9 mouse cellular contexts compared by ENCODE assay signal in genomic region chr12:111430049-111430867, GRCm38 (mm10). TPM values are rescaled to one million over a fixed set of nuclear protein-coding genes. Genes with fewer than 3 reads are reported as not detected.
DNase-seq lines count a peak whose midpoint lies in the region; ATAC-seq and TF ChIP-seq lines count a peak whose summit lies in the region.
"Had no signal": no experiment of that assay in that cellular context is flagged by ENCODE, and none has a peak within 500 bp of the region (broad histone marks: within the 10 kb centered on the region; RNA-seq: fewer than 3 reads in every experiment).

No protein-coding gene starts in this region.

- no peaks in the 10 kb centered on the region for H3K9me3 ChIP-seq in hindbrain, postnatal 0 days (ENCODE audit: low read length)
- no peaks in the 10 kb centered on the region for H3K9me3 ChIP-seq in lung, embryonic 14.5 days (ENCODE audit: low read depth, low read length)
- H3K9me3 ChIP-seq in stomach, embryonic 16.5 days (replicated peaks; ENCODE audit: control insufficient read depth, low read length): no peaks in the 10 kb centered on the region

- 18% methylated on average over 27 of the region's 27 CpGs for WGBS in hindbrain, postnatal 0 days
- 10% methylated on average over 27 of the region's 27 CpGs for WGBS in lung, embryonic 14.5 days
- WGBS in stomach, embryonic 16.5 days: 20% methylated on average over 27 of the region's 27 CpGs

- peak overlapping the region; percentile 46 for H3K9ac ChIP-seq in hindbrain, postnatal 0 days (replicated peaks; ENCODE audit: low read length)
- H3K9ac ChIP-seq in lung, embryonic 14.5 days: peak overlapping the region; percentile 44; the same call in 1 of the 2 replicates
- H3K9ac ChIP-seq in stomach, embryonic 16.5 days (ENCODE audit: low read length): peak overlapping the region; percentile 67; the same call in 1 of the 2 replicates

- peak overlapping the region; percentile 63 for H3K4me2 ChIP-seq in hindbrain, postnatal 0 days (ENCODE audit: low read depth, low read length)
- peak overlapping the region; percentile 75 for H3K4me2 ChIP-seq in lung, embryonic 14.5 days
- H3K4me2 ChIP-seq in stomach, embryonic 16.5 days (ENCODE audit: low read depth, low read length): peak overlapping the region; percentile 74

- H3K27ac ChIP-seq in layer of hippocampus, adult 2 months: no peak overlapping the region
- H3K27ac ChIP-seq in embryonic fibroblast, embryonic 13.5 days (ENCODE audit: insufficient read depth, low read length): peak overlapping the region; percentile 98
- no peak overlapping the region for H3K27ac ChIP-seq in hindbrain, postnatal 0 days
- peak overlapping the region; percentile 77; the same call in 1 of the 2 replicates for H3K27ac ChIP-seq in lung, embryonic 14.5 days (ENCODE audit: low read depth)
- H3K27ac ChIP-seq in stomach, embryonic 16.5 days (ENCODE audit: low read length): peak overlapping the region; percentile 86; the same call in 1 of the 2 replicates

- TF ChIP-seq POLR2A in embryonic fibroblast, embryonic 13.5 days (IDR thresholded peaks at IDR 0.05; ENCODE audit: low read depth, low read length): peak; percentile 67

- DNase-seq in layer of hippocampus, adult 2 months (ENCODE audit: low spot score in 2 of 2): no peak
- no peak for DNase-seq in layer of hippocampus, postnatal 10 days (ENCODE audit: low spot score in 2 of 2)
- no peak for DNase-seq in hindbrain, postnatal 0 days (ENCODE audit: low spot score)
- no peak for DNase-seq in lung, embryonic 14.5 days
- DNase-seq in spleen, adult 18-20 months: no peak
- no peak for DNase-seq in layer of hippocampus, postnatal 25 days (ENCODE audit: extremely low spot score in 1 of 2, low spot score in 1 of 2)

- no peak for TF ChIP-seq CTCF in layer of hippocampus, adult 2 months (conservative IDR thresholded peaks at IDR 0.05)
- no peak for TF ChIP-seq CTCF in embryonic fibroblast, embryonic 13.5 days (IDR thresholded peaks at IDR 0.05; ENCODE audit: borderline replicate concordance, insufficient read depth, low read length)
- no peak for TF ChIP-seq CTCF in hindbrain, postnatal 0 days (IDR thresholded peaks at IDR 0.05; ENCODE audit: low read depth)
- no peak for TF ChIP-seq CTCF in lung, embryonic 14.5 days (IDR thresholded peaks at IDR 0.05; ENCODE audit: low read depth)

- peak overlapping the region; percentile 47 for H3K4me3 ChIP-seq in layer of hippocampus, adult 2 months
- 0 out of 2 replicates have a peak overlapping the region, but pooled peaks have one; percentile 0 for H3K4me3 ChIP-seq in embryonic fibroblast, embryonic 13.5 days (ENCODE audit: insufficient read depth, low read length)
- peak overlapping the region; percentile 27 for H3K4me3 ChIP-seq in hindbrain, postnatal 0 days (ENCODE audit: low read length)
- peak overlapping the region; percentile 37 for H3K4me3 ChIP-seq in lung, embryonic 14.5 days (ENCODE audit: low read depth, low read length)
- peak overlapping the region; percentile 43 for H3K4me3 ChIP-seq in stomach, embryonic 16.5 days (replicated peaks; ENCODE audit: low read length)

- peaks cover 13% of the 10 kb centered on the region for H3K4me1 ChIP-seq in embryonic fibroblast, embryonic 13.5 days (ENCODE audit: control insufficient read depth, insufficient read depth, low read length)
- H3K4me1 ChIP-seq in hindbrain, postnatal 0 days (ENCODE audit: insufficient read depth, low read length): peaks cover 22% of the 10 kb centered on the region
- peaks cover 11% of the 10 kb centered on the region; the same call in 1 of the 2 replicates for H3K4me1 ChIP-seq in lung, embryonic 14.5 days (ENCODE audit: insufficient read depth)
- H3K4me1 ChIP-seq in stomach, embryonic 16.5 days (ENCODE audit: control insufficient read depth, insufficient read depth, low read length): peaks cover 39% of the 10 kb centered on the region

- H3K36me3 ChIP-seq in hindbrain, postnatal 0 days (ENCODE audit: insufficient read depth, low read length): no peaks in the 10 kb centered on the region
- H3K36me3 ChIP-seq in lung, embryonic 14.5 days (ENCODE audit: insufficient read depth): no peaks in the 10 kb centered on the region
- no peaks in the 10 kb centered on the region for H3K36me3 ChIP-seq in stomach, embryonic 16.5 days (ENCODE audit: control insufficient read depth, insufficient read depth, low read length)

- ATAC-seq in hindbrain, postnatal 0 days: no peak
- peak; percentile 5; the same call in 1 of the 2 replicates for ATAC-seq in lung, embryonic 14.5 days (ENCODE audit: insufficient read depth)
- ATAC-seq in stomach, embryonic 16.5 days (ENCODE audit: insufficient read depth, low FRiP score): 0 out of 2 replicates have a peak, but pooled peaks have one; percentile 5

- peaks cover 15% of the 10 kb centered on the region for H3K27me3 ChIP-seq in hindbrain, postnatal 0 days (ENCODE audit: insufficient read depth, low read length)
- H3K27me3 ChIP-seq in lung, embryonic 14.5 days (ENCODE audit: insufficient read depth, low read length): peaks cover 41% of the 10 kb centered on the region
- peaks cover 27% of the 10 kb centered on the region for H3K27me3 ChIP-seq in stomach, embryonic 16.5 days (ENCODE audit: control insufficient read depth, insufficient read depth, low read length)

RNA-seq across cellular contexts. Expression of gene Tnfaip2, which starts 12.0 kb away (rescaled TPM):
- total RNA-seq in layer of hippocampus, adult 2 months (2021): under 1 TPM; 0.59 to 0.76 TPM
- total RNA-seq in layer of hippocampus, postnatal 10 days (2021): under 1 TPM; 0.62 to 0.71 TPM
- polyA plus RNA-seq in embryonic fibroblast, embryonic 13.5 days (2011; ENCODE audit: insufficient read length, low read depth, missing spikeins): 46.5 and 58.6 TPM in 2 replicates
- 0.14 and 1.4 TPM in 2 replicates for total RNA-seq in hindbrain, postnatal 0 days (2014; rRNA removed)
- 0.99 and 1.7 TPM in 2 replicates for polyA plus RNA-seq in hindbrain, postnatal 0 days (2015; fragmentation: Nextera tagmentation; extraction: Ambion mirVana)
- 2.0 and 3.4 TPM in 2 replicates for polyA plus RNA-seq in lung, embryonic 14.5 days (2014; fragmentation: Nextera tagmentation; extraction: Ambion mirVana)
- 11.2 and 12.8 TPM in 2 replicates for polyA plus RNA-seq in stomach, embryonic 16.5 days (2015; fragmentation: Nextera tagmentation; extraction: Ambion mirVana)
- under 1 TPM; 0.63 to 0.81 TPM for total RNA-seq in layer of hippocampus, postnatal 25 days (2021)

RNA-seq across cellular contexts. Expression of gene Exoc3l4, which starts 13.4 kb away (rescaled TPM):
- 1 to 10 TPM; 4.5 to 6.3 TPM for total RNA-seq in layer of hippocampus, adult 2 months (2021)
- total RNA-seq in layer of hippocampus, postnatal 10 days (2021): 1 to 10 TPM in 1 of 2 experiments, under 1 TPM in 1; 0.41 to 1.1 TPM
- 6.2 and 6.4 TPM in 2 replicates for polyA plus RNA-seq in embryonic fibroblast, embryonic 13.5 days (2011; ENCODE audit: insufficient read length, low read depth, missing spikeins)
- 0.99 and 2.9 TPM in 2 replicates for total RNA-seq in hindbrain, postnatal 0 days (2014; rRNA removed)
- 1.7 and 2.3 TPM in 2 replicates for polyA plus RNA-seq in hindbrain, postnatal 0 days (2015; fragmentation: Nextera tagmentation; extraction: Ambion mirVana)
- 10.3 and 10.7 TPM in 2 replicates for polyA plus RNA-seq in lung, embryonic 14.5 days (2014; fragmentation: Nextera tagmentation; extraction: Ambion mirVana)
- polyA plus RNA-seq in stomach, embryonic 16.5 days (2015; fragmentation: Nextera tagmentation; extraction: Ambion mirVana): 9.0 and 9.6 TPM in 2 replicates
- total RNA-seq in layer of hippocampus, postnatal 25 days (2021): 1 to 10 TPM; 2.6 to 3.4 TPM

RNA-seq across cellular contexts. Expression of gene Lbhd2, which starts 23.6 kb away (rescaled TPM):
- 1 to 10 TPM; 1.2 to 1.4 TPM for total RNA-seq in layer of hippocampus, adult 2 months (2021)
- total RNA-seq in layer of hippocampus, postnatal 10 days (2021): 1 to 10 TPM in 1 of 2 experiments, under 1 TPM in 1; 0.96 to 1.3 TPM
- not detected in 2 replicates for polyA plus RNA-seq in embryonic fibroblast, embryonic 13.5 days (2011; ENCODE audit: insufficient read length, low read depth, missing spikeins)
- total RNA-seq in hindbrain, postnatal 0 days (2014; rRNA removed): 4.3 and 11.8 TPM in 2 replicates
- polyA plus RNA-seq in hindbrain, postnatal 0 days (2015; fragmentation: Nextera tagmentation; extraction: Ambion mirVana): 6.0 and 7.8 TPM in 2 replicates
- polyA plus RNA-seq in lung, embryonic 14.5 days (2014; fragmentation: Nextera tagmentation; extraction: Ambion mirVana): 0.50 and 0.68 TPM in 2 replicates
- 1.4 and 1.6 TPM in 2 replicates for polyA plus RNA-seq in stomach, embryonic 16.5 days (2015; fragmentation: Nextera tagmentation; extraction: Ambion mirVana)
- under 1 TPM in 1 of 2 experiments, not detected in 1; 0.86 TPM for total RNA-seq in layer of hippocampus, postnatal 25 days (2021)
- total RNA-seq: adrenal gland, adult 18-20 months had no signal

RNA-seq across cellular contexts. Expression of gene Cdc42bpb, which starts 52.7 kb away (rescaled TPM):
- total RNA-seq in layer of hippocampus, adult 2 months (2021): 100 to 1,000 TPM; 113 to 122 TPM
- 100 to 1,000 TPM; 138 to 143 TPM for total RNA-seq in layer of hippocampus, postnatal 10 days (2021)
- 60.0 and 71.1 TPM in 2 replicates for polyA plus RNA-seq in embryonic fibroblast, embryonic 13.5 days (2011; ENCODE audit: insufficient read length, low read depth, missing spikeins)
- 229 and 236 TPM in 2 replicates for total RNA-seq in hindbrain, postnatal 0 days (2014; rRNA removed)
- polyA plus RNA-seq in hindbrain, postnatal 0 days (2015; fragmentation: Nextera tagmentation; extraction: Ambion mirVana): 28.4 and 30.4 TPM in 2 replicates
- 45.1 and 47.5 TPM in 2 replicates for polyA plus RNA-seq in lung, embryonic 14.5 days (2014; fragmentation: Nextera tagmentation; extraction: Ambion mirVana)
- 29.3 and 32.9 TPM in 2 replicates for polyA plus RNA-seq in stomach, embryonic 16.5 days (2015; fragmentation: Nextera tagmentation; extraction: Ambion mirVana)
- 100 to 1,000 TPM; 107 to 117 TPM for total RNA-seq in layer of hippocampus, postnatal 25 days (2021)

RNA-seq across cellular contexts. Expression of gene Gm266, which starts 55.4 kb away (rescaled TPM):
- 1 to 10 TPM; 5.2 to 6.1 TPM for total RNA-seq in layer of hippocampus, adult 2 months (2021)
- total RNA-seq in layer of hippocampus, postnatal 10 days (2021): 1 to 10 TPM; 6.8 to 7.5 TPM
- polyA plus RNA-seq in embryonic fibroblast, embryonic 13.5 days (2011; ENCODE audit: insufficient read length, low read depth, missing spikeins): 0.72 TPM in 1 of 2 replicates, not detected in the other
- 11.5 and 22.1 TPM in 2 replicates for total RNA-seq in hindbrain, postnatal 0 days (2014; rRNA removed)
- polyA plus RNA-seq in hindbrain, postnatal 0 days (2015; fragmentation: Nextera tagmentation; extraction: Ambion mirVana): 11.8 TPM in 2 replicates
- 8.1 and 10.8 TPM in 2 replicates for polyA plus RNA-seq in lung, embryonic 14.5 days (2014; fragmentation: Nextera tagmentation; extraction: Ambion mirVana)
- polyA plus RNA-seq in stomach, embryonic 16.5 days (2015; fragmentation: Nextera tagmentation; extraction: Ambion mirVana): 12.9 and 15.2 TPM in 2 replicates
- 1 to 10 TPM; 5.6 to 7.8 TPM for total RNA-seq in layer of hippocampus, postnatal 25 days (2021)
- total RNA-seq: adrenal gland, adult 18-20 months had no signal

Comparison
In these comparisons a context has a peak if more than half of its experiments do, and no peak if none do; other contexts are left out.
1. H3K27ac ChIP-seq: peak in embryonic fibroblast, embryonic 13.5 days (single experiment), lung, embryonic 14.5 days (single experiment) and stomach, embryonic 16.5 days (single experiment); none in layer of hippocampus, adult 2 months (single experiment) and hindbrain, postnatal 0 days (single experiment).
2. Peak in every context shown above with its lines, with median percentiles within 50 percentile points of each other: H3K4me3 ChIP-seq, H3K4me2 ChIP-seq and H3K9ac ChIP-seq.